Mouse (Mus musculus) hindbrain, embryonic 13.5 days (tissue): ENCODE data around the gene Lin7a. TPM values are rescaled to one million over a fixed set of nuclear protein-coding genes. Genes with fewer than 3 reads are reported as not detected.

Experiments
- ATAC-seq: fragments of 200-750 bp; cut with Nextera tagmentation; 2 replicates; pipeline ENCODE4 v1.8.0; 2017; ENCODE audit warnings: moderate TSS enrichment; ENCODE audit not compliant: low FRiP score
- H3K27ac ChIP-seq: fragments of 300-500 bp; sonication (generic); 2 replicates; pipeline ENCODE4 v1.5.1; 2015; ENCODE audit warnings: inconsistent platforms, mild to moderate bottlenecking, moderate library complexity
- H3K27me3 ChIP-seq: fragments of 300-500 bp; sonication (generic); 2 replicates; pipeline ENCODE4 v1.6.1; 2015; ENCODE audit warnings: mild to moderate bottlenecking, inconsistent platforms
- H3K36me3 ChIP-seq: fragments of 300-500 bp; sonication (generic); 2 replicates; pipeline ENCODE4 v1.6.1; 2015; ENCODE audit warnings: mild to moderate bottlenecking, inconsistent platforms
- H3K4me1 ChIP-seq: fragments of 300-500 bp; sonication (generic); replicated peaks from 2 replicates; pipeline ENCODE4 v1.6.1; 2015; ENCODE audit warnings: inconsistent platforms
- H3K4me2 ChIP-seq: fragments of 300-500 bp; sonication (generic); 2 replicates; pipeline ENCODE4 v1.6.1; 2015; ENCODE audit warnings: inconsistent platforms, mild to moderate bottlenecking, moderate library complexity
- H3K4me3 ChIP-seq: fragments of 300-500 bp; sonication (generic); 2 replicates; pipeline ENCODE4 v1.5.1; 2015; ENCODE audit warnings: mild to moderate bottlenecking, inconsistent platforms
- H3K9ac ChIP-seq: fragments of 300-500 bp; sonication (generic); 2 replicates; pipeline ENCODE4 v1.6.1; 2015; ENCODE audit warnings: mild to moderate bottlenecking, inconsistent platforms
- H3K9me3 ChIP-seq: fragments of 300-500 bp; sonication (generic); 2 replicates; pipeline ENCODE4 v1.6.1; 2016; ENCODE audit warnings: inconsistent platforms
- WGBS: fragments of 180-500 bp; shearing (Covaris S2); methylation state at CpG from one replicate; pipeline ENCODE4 v1.1.7; 2015; 5-methylcytosine and 5-hydroxymethylcytosine counted together
- polyA plus RNA-seq: library from polyadenylated mRNA; unstranded; fragments of >200 nt; fragmentation: Nextera tagmentation; extraction: Ambion mirVana; gene quantifications from 2 replicates; pipeline ENCODE4 v1.2.1, GENCODE M21; 2015

Gene Lin7a
- polyA plus RNA-seq: 45.3 and 46.5 TPM in 2 replicates

GRCm38 (mm10) chr10:107271321-107272130 lies at the start of gene Lin7a:
Gene Lin7a (plus strand): TSS chr10:107271686.
- Histone ChIP-seq H3K9ac (peak within 1 kb of the TSS; percentile 92), H3K4me2 (peak within 1 kb of the TSS; percentile 77), H3K36me3 (no peaks in the 10 kb centered on the region), H3K4me1 (peaks cover 15% of the 10 kb centered on the region), H3K27me3 (peaks cover 7% of the 10 kb centered on the region; the same call in 1 of the 2 replicates), H3K4me3 (peak within 1 kb of the TSS; percentile 84), H3K27ac (peak within 1 kb of the TSS; percentile 96), H3K9me3 (no peaks in the 10 kb centered on the region)
- peak; percentile 85 for ATAC-seq
- WGBS: 1% methylated on average over 38 of the region's 38 CpGs

GRCm38 (mm10) chr10:107221726-107222125 lies 49.8 kb upstream of the Lin7a start:
- H3K9me3 ChIP-seq: no peaks in the 10 kb centered on the region

GRCm38 (mm10) chr10:107222406-107223185 lies 48.9 kb upstream of the Lin7a start:
- Histone ChIP-seq H3K4me1 (no peaks in the 10 kb centered on the region), H3K27me3 (no peaks in the 10 kb centered on the region), H3K4me2 (no peak overlapping the region), H3K4me3 (no peak overlapping the region), H3K9me3 (no peaks in the 10 kb centered on the region), H3K36me3 (no peaks in the 10 kb centered on the region), H3K27ac (no peak overlapping the region), H3K9ac (no peak overlapping the region)
- 62% methylated on average over 8 of the region's 8 CpGs for WGBS
- ATAC-seq: 0 out of 2 replicates have a peak, but pooled peaks have one; percentile 39

More at GRCm38 (mm10) chr10:107221726-107222125, 49.8 kb upstream of the Lin7a start:
- Histone ChIP-seq H3K27me3 (no peaks in the 10 kb centered on the region), H3K9ac (no peak overlapping the region), H3K4me2 (no peak overlapping the region), H3K4me1 (no peaks in the 10 kb centered on the region), H3K36me3 (no peaks in the 10 kb centered on the region), H3K4me3 (no peak overlapping the region), H3K27ac (no peak overlapping the region)
- no peak for ATAC-seq
- 91% methylated on average over 2 of the region's 2 CpGs for WGBS

GRCm38 (mm10) chr10:107223186-107223440 lies 48.4 kb upstream of the Lin7a start:
- ATAC-seq: no peak

GRCm38 (mm10) chr10:107223821-107224220 lies 47.7 kb upstream of the Lin7a start:
- Histone ChIP-seq H3K4me3 (no peak overlapping the region), H3K9me3 (no peaks in the 10 kb centered on the region), H3K27me3 (no peaks in the 10 kb centered on the region), H3K36me3 (no peaks in the 10 kb centered on the region), H3K27ac (no peak overlapping the region), H3K4me2 (no peak overlapping the region), H3K4me1 (no peaks in the 10 kb centered on the region), H3K9ac (no peak overlapping the region)
- WGBS: 94% methylated on average over 3 of the region's 3 CpGs
- no peak for ATAC-seq

More at GRCm38 (mm10) chr10:107223186-107223440, 48.4 kb upstream of the Lin7a start:
- Histone ChIP-seq H3K36me3 (no peaks in the 10 kb centered on the region), H3K9ac (no peak overlapping the region), H3K4me1 (no peaks in the 10 kb centered on the region), H3K4me2 (no peak overlapping the region), H3K27ac (no peak overlapping the region), H3K4me3 (no peak overlapping the region), H3K27me3 (no peaks in the 10 kb centered on the region), H3K9me3 (no peaks in the 10 kb centered on the region)
- WGBS: 94% methylated on average over 3 of the region's 3 CpGs

GRCm38 (mm10) chr10:107224596-107225330 lies 46.7 kb upstream of the Lin7a start:
- 91% methylated on average over 6 of the region's 6 CpGs for WGBS
- Histone ChIP-seq H3K9ac (no peak overlapping the region), H3K27ac (no peak overlapping the region), H3K9me3 (no peaks in the 10 kb centered on the region), H3K36me3 (no peaks in the 10 kb centered on the region), H3K27me3 (no peaks in the 10 kb centered on the region), H3K4me2 (no peak overlapping the region), H3K4me3 (no peak overlapping the region), H3K4me1 (no peaks in the 10 kb centered on the region)
- no peak for ATAC-seq

GRCm38 (mm10) chr10:107225331-107225835 lies 46.1 kb upstream of the Lin7a start:
- no peak overlapping the region for H3K4me3 ChIP-seq
- 46% methylated on average over 4 of the region's 4 CpGs for WGBS
- H3K36me3 ChIP-seq: no peaks in the 10 kb centered on the region
- no peak for ATAC-seq
- H3K4me1 ChIP-seq: no peaks in the 10 kb centered on the region
- H3K9ac ChIP-seq: no peak overlapping the region
- H3K4me2 ChIP-seq: no peak overlapping the region
- no peaks in the 10 kb centered on the region for H3K27me3 ChIP-seq
- H3K9me3 ChIP-seq: no peaks in the 10 kb centered on the region
- H3K27ac ChIP-seq: no peak overlapping the region

- no peak overlapping the region for H3K27ac ChIP-seq
- 77% methylated on average over 4 of the region's 4 CpGs for WGBS
- H3K4me3 ChIP-seq: no peak overlapping the region
- no peak for ATAC-seq
- H3K27me3 ChIP-seq: no peaks in the 10 kb centered on the region
- H3K4me2 ChIP-seq: no peak overlapping the region
- H3K4me1 ChIP-seq: no peaks in the 10 kb centered on the region
- H3K9ac ChIP-seq: no peak overlapping the region
- H3K9me3 ChIP-seq: no peaks in the 10 kb centered on the region
- no peaks in the 10 kb centered on the region for H3K36me3 ChIP-seq
These were observed 45.6 kb upstream of the Lin7a start for GRCm38 (mm10) chr10:107225871-107226270.

- WGBS: 96% methylated on average over 1 of the region's 1 CpGs
These were observed 43.6 kb upstream of the Lin7a start for GRCm38 (mm10) chr10:107227901-107228300.

GRCm38 (mm10) chr10:107228776-107229175 lies 42.7 kb upstream of the Lin7a start:
- H3K9me3 ChIP-seq: no peaks in the 10 kb centered on the region
- no peaks in the 10 kb centered on the region for H3K4me1 ChIP-seq
- ATAC-seq: no peak
- H3K36me3 ChIP-seq: no peaks in the 10 kb centered on the region
- no peaks in the 10 kb centered on the region for H3K27me3 ChIP-seq
- H3K4me2 ChIP-seq: no peak overlapping the region
- H3K9ac ChIP-seq: no peak overlapping the region
- H3K27ac ChIP-seq: no peak overlapping the region
- no peak overlapping the region for H3K4me3 ChIP-seq
- WGBS: 82% methylated on average over 5 of the region's 5 CpGs

More at GRCm38 (mm10) chr10:107227901-107228300, 43.6 kb upstream of the Lin7a start:
- ATAC-seq: no peak
- Histone ChIP-seq H3K4me1 (no peaks in the 10 kb centered on the region), H3K9ac (no peak overlapping the region), H3K4me2 (no peak overlapping the region), H3K27ac (no peak overlapping the region), H3K36me3 (no peaks in the 10 kb centered on the region), H3K4me3 (no peak overlapping the region), H3K27me3 (no peaks in the 10 kb centered on the region), H3K9me3 (no peaks in the 10 kb centered on the region)

- H3K27ac ChIP-seq: no peak overlapping the region
- no peak overlapping the region for H3K4me2 ChIP-seq
- H3K27me3 ChIP-seq: no peaks in the 10 kb centered on the region
- H3K9ac ChIP-seq: no peak overlapping the region
- WGBS: 56% methylated on average over 3 of the region's 3 CpGs
- no peak overlapping the region for H3K4me3 ChIP-seq
- no peaks in the 10 kb centered on the region for H3K36me3 ChIP-seq
- ATAC-seq: no peak
- no peaks in the 10 kb centered on the region for H3K4me1 ChIP-seq
- no peaks in the 10 kb centered on the region for H3K9me3 ChIP-seq
These were observed 42.1 kb upstream of the Lin7a start for GRCm38 (mm10) chr10:107229416-107229815.
